Comparison of ENCODE assay signal across 11 mouse cellular contexts in genomic region chr1:54555364-54556140, GRCm38 (mm10). TPM values are rescaled to one million over a fixed set of nuclear protein-coding genes. Genes with fewer than 3 reads are reported as not detected.
DNase-seq lines count a peak whose midpoint lies in the region; ATAC-seq and TF ChIP-seq lines count a peak whose summit lies in the region.
"Had no signal": no experiment of that assay in that cellular context is flagged by ENCODE, and none has a peak within 500 bp of the region (broad histone marks: within the 10 kb centered on the region; RNA-seq: fewer than 3 reads in every experiment).

No protein-coding gene starts in this region.

- TF ChIP-seq POLR2A in heart, adult 2 months (IDR thresholded peaks at IDR 0.05; ENCODE audit: insufficient read depth, low read depth, low read length) = no peak

- no peaks in the 10 kb centered on the region for H3K9me3 ChIP-seq in midbrain, embryonic 12.5 days

- no peaks in the 10 kb centered on the region for H3K36me3 ChIP-seq in heart, adult 2 months (ENCODE audit: control insufficient read depth, insufficient read depth, low read length)
- no peaks in the 10 kb centered on the region for H3K36me3 ChIP-seq in midbrain, embryonic 12.5 days

- H3K9ac ChIP-seq in heart, adult 2 months (ENCODE audit: low read depth, low read length) = no peak overlapping the region
- H3K9ac ChIP-seq in midbrain, embryonic 12.5 days (replicated peaks) = no peak overlapping the region

- no peak overlapping the region for H3K4me3 ChIP-seq in heart, adult 2 months
- peak overlapping the region; percentile 12; the same call in 1 of the 2 replicates for H3K4me3 ChIP-seq in midbrain, embryonic 12.5 days

- intact Hi-C loops in heart, adult 2 months (cut with DNase I) = no loop called here
- intact Hi-C loops in heart, postnatal 36 days (cut with DNase I) = no loop called here
- intact Hi-C loops in left cerebral cortex, postnatal 10 days (cut with DNase I) = loop anchor here (10.0 kb wide), 2 partner anchors 99 to 439 kb away; no protein-coding TSS in a partner anchor
- intact Hi-C loops in gastrocnemius, postnatal 36 days (cut with DNase I) = no loop called here

- no peaks in the 10 kb centered on the region for H3K79me2 ChIP-seq in heart, adult 2 months (replicated peaks; ENCODE audit: control insufficient read depth, insufficient read depth, low read length)

- no peak overlapping the region for H3K27ac ChIP-seq in heart, adult 2 months
- no peak overlapping the region for H3K27ac ChIP-seq in midbrain, embryonic 12.5 days (replicated peaks)

- no peak for DNase-seq in heart, adult 2 months
- DNase-seq in heart, postnatal 36 days = no peak
- peak; percentile 46 for DNase-seq in 3T3-L1 (ENCODE audit: low read depth, low spot score)
- DNase-seq in fibroblast of lung, adult 2 months (ENCODE audit: low read depth) = peak; percentile 4
- no peak for DNase-seq in left cerebral cortex, postnatal 10 days (ENCODE audit: extremely low spot score in 1 of 2, low spot score in 2 of 2)
- DNase-seq in right cerebral cortex, postnatal 4 days = no peak
- DNase-seq in gastrocnemius, postnatal 36 days = no peak
- DNase-seq: adrenal gland, postnatal 14 days; gastrocnemius, postnatal 14 days; lung, adult 18-20 months had no signal

- WGBS in heart, adult 2 months = 83% methylated on average over 4 of the region's 4 CpGs
- 17% methylated on average over 4 of the region's 4 CpGs for WGBS in midbrain, embryonic 12.5 days

- no peaks in the 10 kb centered on the region for H3K27me3 ChIP-seq in heart, adult 2 months (ENCODE audit: control insufficient read depth, insufficient read depth, low read length)
- H3K27me3 ChIP-seq in midbrain, embryonic 12.5 days = no peaks in the 10 kb centered on the region

- TF ChIP-seq CTCF in heart, adult 2 months (IDR thresholded peaks at IDR 0.05) = peak; percentile 16; the same call in 1 of the 2 replicates

- no peak for ATAC-seq in midbrain, embryonic 12.5 days (ENCODE audit: low FRiP score, low read depth)

- no peaks in the 10 kb centered on the region for H3K4me1 ChIP-seq in heart, adult 2 months (ENCODE audit: control insufficient read depth, insufficient read depth, low read length)
- H3K4me1 ChIP-seq in midbrain, embryonic 12.5 days = peaks cover 12% of the 10 kb centered on the region; the same call in 1 of the 2 replicates

- TF ChIP-seq EP300 in heart, adult 2 months (IDR thresholded peaks at IDR 0.05; ENCODE audit: insufficient read depth, low read depth, low read length) = no peak

- 0 out of 2 replicates have a peak overlapping the region, but pooled peaks have one; percentile 19 for H3K4me2 ChIP-seq in midbrain, embryonic 12.5 days (replicated peaks)

RNA-seq across cellular contexts. Expression of gene Pgap1, which starts 1.9 kb away (rescaled TPM):
- 1 to 10 TPM; 3.6 to 3.8 TPM for total RNA-seq in heart, adult 2 months (2021)
- 0.72 and 1.3 TPM in 2 replicates for polyA plus RNA-seq in heart, adult 2 months (2012; rRNA removed)
- 1 to 10 TPM; 4.1 to 5.3 TPM for total RNA-seq in heart, postnatal 36 days (2021)
- polyA plus RNA-seq in midbrain, embryonic 12.5 days (2016; fragmentation: Nextera tagmentation; extraction: Ambion mirVana) = 17.1 and 23.8 TPM in 2 replicates
- 10 to 100 TPM; 53.1 to 53.3 TPM for total RNA-seq in left cerebral cortex, postnatal 10 days (2021)
- total RNA-seq in gastrocnemius, postnatal 36 days (2021) = 1 to 10 TPM; 2.2 to 2.9 TPM

Comparison
In these comparisons a context has a peak if more than half of its experiments do, and no peak if none do; other contexts are left out.
1. DNase-seq: peak in 3T3-L1 (single experiment) and fibroblast of lung, adult 2 months (single experiment); none in heart, adult 2 months (0 of 2), heart, postnatal 36 days (0 of 2), left cerebral cortex, postnatal 10 days (0 of 2), right cerebral cortex, postnatal 4 days (single experiment) and gastrocnemius, postnatal 36 days (0 of 2).
2. RNA of gene Pgap1, which starts 1.9 kb away (total RNA-seq): 53.1 to 53.3 TPM in left cerebral cortex, postnatal 10 days; 4.1 to 5.3 TPM in heart, postnatal 36 days, 3.6 to 3.8 TPM in heart, adult 2 months and 2.2 to 2.9 TPM in gastrocnemius, postnatal 36 days; every median in the first group is over 4 times any median in the second.